In the genomic region with DNA sequence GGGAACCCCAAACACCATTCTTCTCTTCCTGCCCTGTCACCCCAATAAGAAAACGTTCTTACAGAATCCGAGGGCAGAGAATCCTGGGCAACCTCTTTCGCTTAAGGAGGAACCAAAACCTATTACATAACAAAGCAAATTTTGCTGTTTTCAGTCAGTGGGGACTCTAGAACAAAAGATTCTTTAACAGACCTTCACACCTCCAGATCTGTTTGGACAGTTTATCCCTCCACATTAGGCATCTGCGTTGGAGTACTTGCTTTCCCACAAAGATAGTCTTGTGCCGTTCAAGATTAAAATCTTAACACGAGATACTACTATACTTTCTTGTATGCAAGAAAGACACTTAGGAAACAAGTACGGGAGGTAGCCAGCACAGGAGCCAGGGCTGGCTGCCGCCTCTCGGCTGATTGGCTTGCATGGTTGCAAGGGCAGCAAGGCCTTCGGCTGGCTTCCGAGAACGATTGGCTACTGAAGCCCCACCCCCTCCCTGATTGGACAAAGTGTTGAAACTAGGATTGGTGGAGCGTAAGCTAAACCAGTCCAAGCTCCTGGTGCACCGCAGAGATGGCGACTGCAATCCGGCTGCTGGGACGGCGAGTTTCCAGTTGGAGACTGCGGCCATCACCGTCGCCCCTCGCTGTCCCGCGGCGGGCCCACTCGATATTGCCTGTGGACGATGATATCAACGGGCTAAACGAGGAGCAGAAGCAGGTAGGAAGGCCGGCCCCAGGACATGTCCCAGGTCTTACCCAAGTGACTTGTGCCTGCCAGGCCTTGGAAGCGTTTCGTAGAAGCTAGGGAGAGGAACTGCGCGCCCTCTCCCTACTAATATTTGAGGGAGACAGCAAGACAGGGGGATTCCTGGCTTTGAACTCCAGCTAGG, we compare ENCODE assay signal across 8 mouse cellular contexts. TPM values are rescaled to one million over a fixed set of nuclear protein-coding genes. Genes with fewer than 3 reads are reported as not detected.
DNase-seq lines count a peak whose midpoint lies in the region; ATAC-seq and TF ChIP-seq lines count a peak whose summit lies in the region.

A gene (plus strand): TSS at position 501 of the 886 bp plus-strand sequence.

- intact Hi-C loops in gastrocnemius, adult 2 months (cut with DNase I) = loop anchor here (2.0 to 5.0 kb wide), 2 partner anchors 39 to 49 kb away; a partner anchor contains a TSS
- intact Hi-C loops in left cerebral cortex, adult 2 months (cut with DNase I) = loop anchor here (5.0 kb wide), 2 partner anchors 49 to 114 kb away; a partner anchor contains a TSS

- no peaks in the 10 kb centered on the region for H3K9me3 ChIP-seq in hindbrain, postnatal 0 days (ENCODE audit: low read length)

- no peaks in the 10 kb centered on the region for H3K4me1 ChIP-seq in hindbrain, postnatal 0 days (ENCODE audit: insufficient read depth, low read length)

- peak within 1 kb of the TSS; percentile 75 for H3K9ac ChIP-seq in hindbrain, postnatal 0 days (replicated peaks; ENCODE audit: low read length)

- ATAC-seq in common myeloid progenitor, adult 5-6 weeks (replicated peaks; ENCODE audit: low read depth, poor library complexity, severe bottlenecking) = peak; percentile 99
- ATAC-seq in hindbrain, postnatal 0 days = peak; percentile 100
- peak; percentile 99 for ATAC-seq in megakaryocyte, adult 5-6 weeks (ENCODE audit: poor library complexity, severe bottlenecking)

- WGBS in hindbrain, postnatal 0 days = under 1% methylated on average over 34 of the region's 34 CpGs

- H3K4me3 ChIP-seq in gastrocnemius, adult 2 months = peak within 1 kb of the TSS; percentile 77
- H3K4me3 ChIP-seq in hindbrain, postnatal 0 days (ENCODE audit: low read length) = peak within 1 kb of the TSS; percentile 63
- H3K4me3 ChIP-seq in left cerebral cortex, adult 2 months = peak within 1 kb of the TSS; percentile 73

- peak within 1 kb of the TSS; percentile 90 for H3K27ac ChIP-seq in gastrocnemius, adult 2 months
- peak within 1 kb of the TSS; percentile 84 for H3K27ac ChIP-seq in hindbrain, postnatal 0 days
- peak within 1 kb of the TSS; percentile 75 for H3K27ac ChIP-seq in left cerebral cortex, adult 2 months

- no peaks in the 10 kb centered on the region for H3K36me3 ChIP-seq in hindbrain, postnatal 0 days (ENCODE audit: insufficient read depth, low read length)

- H3K27me3 ChIP-seq in hindbrain, postnatal 0 days (ENCODE audit: insufficient read depth, low read length) = no peaks in the 10 kb centered on the region

- TF ChIP-seq CTCF in gastrocnemius, adult 2 months (IDR thresholded peaks at IDR 0.05) = no peak
- TF ChIP-seq CTCF in hindbrain, postnatal 0 days (IDR thresholded peaks at IDR 0.05; ENCODE audit: low read depth) = no peak
- no peak for TF ChIP-seq CTCF in left cerebral cortex, adult 2 months (IDR thresholded peaks at IDR 0.05)

- H3K4me2 ChIP-seq in hindbrain, postnatal 0 days (ENCODE audit: low read depth, low read length) = peak within 1 kb of the TSS; percentile 88

- DNase-seq in ZHBTc4 (ENCODE audit: low read depth, low spot score) = peak; percentile 97
- DNase-seq in gastrocnemius, adult 2 months = peak; percentile 96
- DNase-seq in hindbrain, postnatal 0 days (ENCODE audit: low spot score) = peak; percentile 97
- DNase-seq in left cerebral cortex, adult 2 months (ENCODE audit: extremely low spot score in 1 of 2, low spot score in 2 of 2) = peak; percentile 83 to 91
- DNase-seq in right cerebral cortex, adult 2 months (ENCODE audit: low spot score in 2 of 2) = peak; percentile 92 to 93
- peak; percentile 92 for DNase-seq in urinary bladder, postnatal 14 days (ENCODE audit: low spot score)

RNA-seq across cellular contexts. Expression of the gene that starts here (rescaled TPM):
- total RNA-seq in common myeloid progenitor, adult 5-6 weeks (2017) = 23.8 and 36.2 TPM in 2 replicates
- total RNA-seq in gastrocnemius, adult 2 months (2021) = 100 to 1,000 TPM; 122 to 189 TPM
- total RNA-seq in hindbrain, postnatal 0 days (2014; rRNA removed) = 68.2 and 101 TPM in 2 replicates
- polyA plus RNA-seq in hindbrain, postnatal 0 days (2015; fragmentation: Nextera tagmentation; extraction: Ambion mirVana) = 61.7 and 68.7 TPM in 2 replicates
- 10 to 100 TPM; 72.2 to 73.7 TPM for total RNA-seq in left cerebral cortex, adult 2 months (2021)
- total RNA-seq in megakaryocyte, adult 5-6 weeks (2015) = 11.4 and 12.9 TPM in 2 replicates
- 21.6 and 28.0 TPM in 2 replicates for total RNA-seq in megakaryocyte, adult 5-6 weeks (2017)

Comparison
In these comparisons a context has a peak if more than half of its experiments do, and no peak if none do; other contexts are left out.
1. Peak in every context shown above with its lines: DNase-seq, ATAC-seq, H3K4me3 ChIP-seq and H3K27ac ChIP-seq.